Mouse (Mus musculus): ENCODE measurements around the gene Fgf8. TPM values are rescaled to one million over a fixed set of nuclear protein-coding genes. Genes with fewer than 3 reads are reported as not detected.

The Fgf8 gene
- polyA plus RNA-seq, 1 experiment from 2014 or later = not detected

GRCm38 (mm10) chr19:45742984-45743575 lies 365 bp upstream of the Fgf8 start:
- Histone ChIP-seq H3K9me3 (ENCODE audit: control insufficient read depth, low read length) (no peaks in the 10 kb centered on the region), H3K4me2 (replicated peaks; ENCODE audit: low read depth) (peak overlapping the region; percentile 72), H3K36me3 (ENCODE audit: control insufficient read depth, insufficient read depth, low read length) (no peaks in the 10 kb centered on the region), H3K27me3 (ENCODE audit: control insufficient read depth, insufficient read depth, low read length) (peaks cover 28% of the 10 kb centered on the region; the same call in 1 of the 2 replicates), H3K27ac (replicated peaks) (no peak overlapping the region), H3K9ac (ENCODE audit: low read length) (no peak overlapping the region), H3K4me1 (replicated peaks; ENCODE audit: control insufficient read depth, insufficient read depth) (no peaks in the 10 kb centered on the region; the same call in 1 of the 2 replicates), H3K4me3 (ENCODE audit: low read depth, low read length) (peak overlapping the region; percentile 46)
- 7% methylated on average over 13 of the region's 44 CpGs for WGBS
- DNase-seq (ENCODE audit: low spot score) (no peak), ATAC-seq (ENCODE audit: low FRiP score, low TSS enrichment) (no peak)
- TF ChIP-seq CTCF (IDR thresholded peaks at IDR 0.05; ENCODE audit: low read depth) (no peak), EP300 (optimal IDR thresholded peaks at IDR 0.05) (no peak)

GRCm38 (mm10) chr19:45741431-45742217 lies 1.1 kb downstream of the Fgf8 start:
- Histone ChIP-seq H3K4me2 (replicated peaks; ENCODE audit: low read depth) (no peak overlapping the region), H3K27me3 (ENCODE audit: control insufficient read depth, insufficient read depth, low read length) (peaks cover 30% of the 10 kb centered on the region; the same call in 1 of the 2 replicates), H3K9ac (ENCODE audit: low read length) (no peak overlapping the region), H3K27ac (replicated peaks) (no peak overlapping the region), H3K4me3 (ENCODE audit: low read depth, low read length) (peak overlapping the region; percentile 46), H3K36me3 (ENCODE audit: control insufficient read depth, insufficient read depth, low read length) (no peaks in the 10 kb centered on the region), H3K9me3 (ENCODE audit: control insufficient read depth, low read length) (no peaks in the 10 kb centered on the region), H3K4me1 (replicated peaks; ENCODE audit: control insufficient read depth, insufficient read depth) (peaks cover 3% of the 10 kb centered on the region; the same call in 1 of the 2 replicates)
- TF ChIP-seq EP300 (optimal IDR thresholded peaks at IDR 0.05) = no peak
- TF ChIP-seq CTCF (IDR thresholded peaks at IDR 0.05; ENCODE audit: low read depth) = no peak
- no peak for DNase-seq (ENCODE audit: low spot score)
- 8% methylated on average over 45 of the region's 45 CpGs for WGBS
- no peak for ATAC-seq (ENCODE audit: low FRiP score, low TSS enrichment)

GRCm38 (mm10) chr19:45740817-45741216 lies 1.9 kb downstream of the Fgf8 start:
- 25% methylated on average over 7 of the region's 7 CpGs for WGBS
- no peak overlapping the region for H3K27ac ChIP-seq (replicated peaks)
- ATAC-seq (ENCODE audit: low FRiP score, low TSS enrichment) = no peak
- TF ChIP-seq CTCF (IDR thresholded peaks at IDR 0.05; ENCODE audit: low read depth) (no peak), EP300 (optimal IDR thresholded peaks at IDR 0.05) (no peak)
- H3K4me1 ChIP-seq (replicated peaks; ENCODE audit: control insufficient read depth, insufficient read depth) = peaks cover 3% of the 10 kb centered on the region; the same call in 1 of the 2 replicates
- peaks cover 30% of the 10 kb centered on the region; the same call in 1 of the 2 replicates for H3K27me3 ChIP-seq (ENCODE audit: control insufficient read depth, insufficient read depth, low read length)
- no peak for DNase-seq (ENCODE audit: low spot score)
- H3K9me3 ChIP-seq (ENCODE audit: control insufficient read depth, low read length) = no peaks in the 10 kb centered on the region
- no peak overlapping the region for H3K9ac ChIP-seq (ENCODE audit: low read length)
- no peak overlapping the region for H3K4me3 ChIP-seq (ENCODE audit: low read depth, low read length)
- no peaks in the 10 kb centered on the region for H3K36me3 ChIP-seq (ENCODE audit: control insufficient read depth, insufficient read depth, low read length)
- H3K4me2 ChIP-seq (replicated peaks; ENCODE audit: low read depth) = no peak overlapping the region

GRCm38 (mm10) chr19:45740233-45740632 lies 2.5 kb downstream of the Fgf8 start:
- Histone ChIP-seq H3K4me1 (replicated peaks; ENCODE audit: control insufficient read depth, insufficient read depth) (peaks cover 3% of the 10 kb centered on the region; the same call in 1 of the 2 replicates), H3K36me3 (ENCODE audit: control insufficient read depth, insufficient read depth, low read length) (no peaks in the 10 kb centered on the region), H3K9me3 (ENCODE audit: control insufficient read depth, low read length) (no peaks in the 10 kb centered on the region), H3K4me3 (ENCODE audit: low read depth, low read length) (no peak overlapping the region), H3K4me2 (replicated peaks; ENCODE audit: low read depth) (no peak overlapping the region), H3K27ac (replicated peaks) (no peak overlapping the region), H3K9ac (ENCODE audit: low read length) (no peak overlapping the region), H3K27me3 (ENCODE audit: control insufficient read depth, insufficient read depth, low read length) (peaks cover 30% of the 10 kb centered on the region; the same call in 1 of the 2 replicates)
- TF ChIP-seq EP300 (optimal IDR thresholded peaks at IDR 0.05) (no peak), CTCF (IDR thresholded peaks at IDR 0.05; ENCODE audit: low read depth) (no peak)
- WGBS = 12% methylated on average over 13 of the region's 13 CpGs
- no peak for ATAC-seq (ENCODE audit: low FRiP score, low TSS enrichment)
- no peak for DNase-seq (ENCODE audit: low spot score)

- H3K9ac ChIP-seq (ENCODE audit: low read length) = no peak overlapping the region
- H3K4me3 ChIP-seq (ENCODE audit: low read depth, low read length) = no peak overlapping the region
- H3K4me2 ChIP-seq (replicated peaks; ENCODE audit: low read depth) = no peak overlapping the region
- WGBS = 79% methylated on average over 5 of the region's 5 CpGs
- TF ChIP-seq EP300 (optimal IDR thresholded peaks at IDR 0.05) = no peak
- no peak for TF ChIP-seq CTCF (IDR thresholded peaks at IDR 0.05; ENCODE audit: low read depth)
- peaks cover 27% of the 10 kb centered on the region; the same call in 1 of the 2 replicates for H3K27me3 ChIP-seq (ENCODE audit: control insufficient read depth, insufficient read depth, low read length)
- no peak overlapping the region for H3K27ac ChIP-seq (replicated peaks)
- H3K9me3 ChIP-seq (ENCODE audit: control insufficient read depth, low read length) = no peaks in the 10 kb centered on the region
- no peak for DNase-seq (ENCODE audit: low spot score)
- H3K4me1 ChIP-seq (replicated peaks; ENCODE audit: control insufficient read depth, insufficient read depth) = peaks cover 3% of the 10 kb centered on the region; the same call in 1 of the 2 replicates
- ATAC-seq (ENCODE audit: low FRiP score, low TSS enrichment) = no peak
- H3K36me3 ChIP-seq (ENCODE audit: control insufficient read depth, insufficient read depth, low read length) = no peaks in the 10 kb centered on the region
These were observed 4.2 kb downstream of the Fgf8 start for GRCm38 (mm10) chr19:45738521-45738920.

Data from stomach, postnatal 0 days (tissue).